Mouse (Mus musculus) subcutaneous adipose tissue, adult 2 months (tissue): Measurements from ENCODE around the gene Eps8l3. TPM values are rescaled to one million over a fixed set of nuclear protein-coding genes. Genes with fewer than 3 reads are reported as not detected.

Experiments
- polyA plus RNA-seq: library from polyadenylated mRNA; depleted of rRNA; stranded (reverse); fragments of >200 nt; gene quantifications from 2 replicates; pipeline ENCODE4 v1.2.3, GENCODE M21; 2012; ENCODE audit warnings: low replicate concordance; rRNA removed

Eps8l3 gene
- 0.08 TPM in 1 of 2 replicates, not detected in the other for polyA plus RNA-seq

DNA sequence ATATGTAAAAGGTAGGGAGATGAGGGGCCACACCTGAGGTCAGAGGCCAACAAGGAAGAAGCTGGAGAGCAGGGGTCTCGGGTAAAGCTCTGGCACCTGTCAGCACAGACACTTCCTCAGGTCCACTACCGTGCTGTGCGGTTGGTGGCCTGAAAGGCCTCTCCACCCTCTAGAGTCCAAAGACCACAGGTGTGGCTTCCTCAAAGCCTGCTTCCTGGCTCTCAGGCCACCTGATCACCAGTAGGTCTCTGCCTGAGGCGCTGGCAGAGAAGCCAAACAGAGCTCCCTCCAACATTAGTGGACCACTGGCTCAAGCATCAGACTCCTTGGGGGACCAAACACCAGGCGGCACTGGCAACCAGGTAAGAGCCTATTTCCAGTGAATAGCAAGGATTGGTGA is at the start of gene Eps8l3:
Gene Eps8l3 (plus strand): TSS at position 225 of the 400 bp plus-strand sequence.

DNA sequence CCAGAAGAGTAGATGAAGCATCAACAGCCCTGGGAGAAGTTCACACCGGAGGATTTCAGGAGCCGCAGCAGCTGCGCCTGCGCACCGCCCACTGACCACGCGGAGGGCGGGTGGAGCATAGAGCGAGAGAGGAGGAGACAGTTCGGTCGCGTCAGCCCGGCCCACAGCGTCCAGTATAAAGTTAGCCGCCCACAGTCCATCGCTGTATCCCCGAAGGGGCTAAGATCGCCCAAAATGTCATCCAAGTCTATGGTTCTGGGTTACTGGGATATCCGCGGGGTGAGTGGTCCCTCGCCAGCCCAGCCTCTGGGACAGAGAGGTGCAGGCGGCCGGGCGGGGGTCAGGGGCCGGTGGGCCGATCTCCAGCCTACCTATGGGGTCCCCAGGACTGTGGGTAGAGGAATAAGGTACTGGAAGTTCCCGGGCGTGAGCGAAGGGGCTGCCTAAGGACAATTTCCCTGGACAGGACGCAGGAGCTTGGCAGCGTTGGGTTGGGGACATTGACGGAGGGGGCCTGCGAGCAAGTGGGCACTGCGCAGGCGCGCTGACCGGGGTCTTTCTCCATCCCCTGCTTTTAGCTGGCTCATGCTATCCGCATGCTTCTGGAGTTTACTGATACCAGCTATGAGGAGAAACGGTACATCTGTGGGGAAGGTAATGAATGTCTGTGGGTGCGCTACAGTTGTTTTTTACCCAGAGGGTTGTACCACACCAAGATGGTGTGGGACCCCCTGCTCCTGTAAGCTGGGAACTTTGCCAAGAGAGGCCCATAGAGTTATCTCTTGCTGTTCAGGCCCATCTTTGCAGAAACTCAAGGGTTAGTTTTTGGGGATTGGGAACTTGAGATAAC is 18.9 kb downstream of the Eps8l3 start, which contains the start of gene Gstm5:
Gene Gstm5 (plus strand): TSS at position 102 of the 850 bp plus-strand sequence.

DNA sequence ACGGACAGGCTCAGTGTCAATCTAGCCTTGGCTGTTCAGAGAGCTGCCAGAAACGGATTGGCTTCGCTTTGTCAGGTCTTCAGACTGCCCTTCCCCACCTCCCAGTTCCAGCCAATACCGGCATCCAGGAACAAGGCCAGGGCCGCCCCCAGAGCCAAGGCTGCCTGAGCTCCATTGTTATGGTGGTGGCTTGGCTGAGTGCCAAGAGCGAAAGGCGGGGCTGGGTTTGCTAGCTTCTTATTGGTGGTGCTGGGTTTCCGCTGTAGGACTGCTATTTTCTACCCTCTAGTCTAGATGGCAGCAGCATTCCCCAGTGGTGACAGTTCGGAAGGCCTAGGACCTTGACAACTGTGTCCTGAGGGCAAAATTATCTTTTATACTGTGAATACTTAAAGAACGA is 54.6 kb downstream of the Eps8l3 start, which contains the start of gene Gstm7:
Gene Gstm7 (minus strand): TSS at position 148 of the 400 bp plus-strand sequence.

Other genes starting within 250 kb of the Eps8l3 start
- not detected in 2 replicates for gene Gm10961, start 245.9 kb upstream of the Eps8l3 start, polyA plus RNA-seq
- gene Strip1, start 245.5 kb upstream of the Eps8l3 start, polyA plus RNA-seq: 45.0 and 70.0 TPM in 2 replicates
- 76.6 and 87.5 TPM in 2 replicates for gene Ahcyl1, start 180.7 kb upstream of the Eps8l3 start, polyA plus RNA-seq
- gene Csf1, start 116.8 kb upstream of the Eps8l3 start, polyA plus RNA-seq: 38.3 and 43.2 TPM in 2 replicates
- gene Gstm5, start 18.6 kb downstream of the Eps8l3 start, polyA plus RNA-seq: 53.6 and 82.3 TPM in 2 replicates
- gene Gstm7, start 54.6 kb downstream of the Eps8l3 start, polyA plus RNA-seq: 17.0 and 213 TPM in 2 replicates
- 2.5 and 5.5 TPM in 2 replicates for gene Gstm6, start 66.5 kb downstream of the Eps8l3 start, polyA plus RNA-seq
- gene Gstm3, start 92.1 kb downstream of the Eps8l3 start, polyA plus RNA-seq: not detected in 2 replicates
- gene Gstm2, start 109.2 kb downstream of the Eps8l3 start, polyA plus RNA-seq: 306 and 436 TPM in 2 replicates
- 822 and 1,255 TPM in 2 replicates for gene Gstm1, start 140.7 kb downstream of the Eps8l3 start, polyA plus RNA-seq
- gene Gstm4, start 167.7 kb downstream of the Eps8l3 start, polyA plus RNA-seq: 28.3 and 47.0 TPM in 2 replicates
- gene Ampd2, start 209.4 kb downstream of the Eps8l3 start, polyA plus RNA-seq: 82.8 and 163 TPM in 2 replicates
- 0.16 and 0.91 TPM in 2 replicates for gene Gnat2, start 215.6 kb downstream of the Eps8l3 start, polyA plus RNA-seq